Mouse (Mus musculus) CH12.LX (cell line): Measurements from ENCODE around the gene Gm10024. TPM values are rescaled to one million over a fixed set of nuclear protein-coding genes. Genes with fewer than 3 reads are reported as not detected.

Experiments used
- DNase-seq: peaks from one replicate; pipeline ENCODE4 v3.0.0-alpha.2; 2013; ENCODE audit errors: extremely low read depth
- H3K27ac ChIP-seq: 2 replicates; pipeline ENCODE4 v1.5.1; 2012; ENCODE audit warnings: low read depth, mild to moderate bottlenecking, control low read depth, moderate library complexity; ENCODE audit not compliant: insufficient read depth
- H3K27me3 ChIP-seq: replicated peaks from 2 replicates; pipeline ENCODE3; 2012; ENCODE audit warnings: inconsistent platforms
- H3K36me3 ChIP-seq, 2 experiments: replicated peaks in 1 of 2; 2 replicates each; pipeline versions ENCODE3 to v1.6.1; 2012; ENCODE audit warnings: inconsistent platforms in 1 of 2, low read length in 1 of 2, mild to moderate bottlenecking in 1 of 2, mixed read lengths in 1 of 2, moderate library complexity in 1 of 2; ENCODE audit not compliant: control insufficient read depth in 1 of 2, insufficient read depth in 1 of 2
- H3K4me1 ChIP-seq, 2 experiments: 2 replicates each; pipeline ENCODE4 v1.6.1; 2012; ENCODE audit warnings: inconsistent platforms in 1 of 2, moderate library complexity in 1 of 2; ENCODE audit not compliant: insufficient read depth in 2 of 2, control insufficient read depth in 1 of 2
- H3K4me2 ChIP-seq: 2 replicates; pipeline ENCODE4 v1.6.1; 2012; ENCODE audit warnings: low read depth, mild to moderate bottlenecking, control low read depth; ENCODE audit not compliant: poor library complexity, insufficient read depth, severe bottlenecking
- H3K4me3 ChIP-seq, 3 experiments: fragments of 150-350 bp in 1 of 3; sonication (generic) in 1 of 3; replicated peaks in 1 of 3; 2 replicates each; pipeline versions ENCODE3 to v1.5.1; 2011 to 2012; ENCODE audit warnings: low read depth in 2 of 3, low read length in 2 of 3, mild to moderate bottlenecking in 2 of 3, moderate library complexity in 2 of 3, control low read depth in 1 of 3, improper control_type of control experiment in 1 of 3, inconsistent platforms in 1 of 3, mixed read lengths in 1 of 3; ENCODE audit not compliant: poor library complexity in 1 of 3
- H3K79me2 ChIP-seq: replicated peaks from 2 replicates; pipeline ENCODE4 v1.6.1; 2012; ENCODE audit warnings: mild to moderate bottlenecking, moderate library complexity; ENCODE audit not compliant: control insufficient read depth, poor library complexity, insufficient read depth, severe bottlenecking; ENCODE audit errors: extremely low read depth
- H3K9ac ChIP-seq: 2 replicates; pipeline ENCODE4 v1.6.1; 2012; ENCODE audit warnings: low read depth, mild to moderate bottlenecking, control low read depth, moderate library complexity; ENCODE audit not compliant: insufficient read depth
- H3K9me3 ChIP-seq: replicated peaks from 2 replicates; pipeline ENCODE3; 2012; ENCODE audit warnings: low read length, inconsistent platforms, mixed read lengths
- BHLHE40 ChIP-seq: IDR thresholded peaks from 2 replicates; pipeline ENCODE4 v1.6.1; 2011; ENCODE audit warnings: mild to moderate bottlenecking, low read depth, low read length, improper control_type of control experiment
- CHD1 ChIP-seq: IDR thresholded peaks from 2 replicates; pipeline ENCODE4 v1.6.1; 2012; ENCODE audit warnings: low read depth, low read length, improper control_type of control experiment, inconsistent platforms
- CHD2 ChIP-seq: IDR thresholded peaks from 2 replicates; pipeline ENCODE4 v1.6.1; 2011; ENCODE audit warnings: low read length, improper control_type of control experiment
- CTCF ChIP-seq, 2 experiments: IDR thresholded peaks in 1 of 2; conservative IDR thresholded peaks in 1 of 2; 2 replicates each; pipeline ENCODE4 v1.5.1; 2011 to 2012; ENCODE audit warnings: low read depth in 2 of 2, low read length in 2 of 2, improper control_type of control experiment in 1 of 2, inconsistent platforms in 1 of 2, mild to moderate bottlenecking in 1 of 2, moderate library complexity in 1 of 2
- E2F4 ChIP-seq: IDR thresholded peaks from 2 replicates; pipeline ENCODE4 v1.6.1; 2011; ENCODE audit warnings: low read depth, low read length, improper control_type of control experiment; ENCODE audit not compliant: insufficient replicate concordance
- ELF1 ChIP-seq: IDR thresholded peaks from 2 replicates; pipeline ENCODE4 v1.6.1; 2014; ENCODE audit warnings: low read depth, mild to moderate bottlenecking, inconsistent platforms, low read length, improper control_type of control experiment
- EP300 ChIP-seq: IDR thresholded peaks from 2 replicates; pipeline ENCODE4 v1.6.1; 2011; ENCODE audit warnings: low read length, improper control_type of control experiment
- ETS1 ChIP-seq: conservative IDR thresholded peaks from 2 replicates; pipeline ENCODE4 v1.6.1; 2012; ENCODE audit warnings: low read depth, mild to moderate bottlenecking, inconsistent platforms, low read length, improper control_type of control experiment, moderate library complexity
- GABPA ChIP-seq: IDR thresholded peaks from 2 replicates; pipeline ENCODE4 v1.6.1; 2012; ENCODE audit warnings: low read depth, low read length, improper control_type of control experiment, inconsistent platforms; ENCODE audit not compliant: insufficient replicate concordance
- HCFC1 ChIP-seq: IDR thresholded peaks from 2 replicates; pipeline ENCODE4 v1.6.1; 2012; ENCODE audit warnings: low read depth, mild to moderate bottlenecking, inconsistent platforms, low read length, improper control_type of control experiment
- IRF4 ChIP-seq: IDR thresholded peaks from 2 replicates; pipeline ENCODE4 v1.6.1; 2014; ENCODE audit warnings: low read depth, mild to moderate bottlenecking, inconsistent platforms, low read length, improper control_type of control experiment
- JUN ChIP-seq: IDR thresholded peaks from 2 replicates; pipeline ENCODE4 v1.6.1; 2011; ENCODE audit warnings: low read depth, mild to moderate bottlenecking, low read length, improper control_type of control experiment, moderate library complexity; ENCODE audit not compliant: insufficient read depth
- JUND ChIP-seq: conservative IDR thresholded peaks from 2 replicates; pipeline ENCODE4 v1.6.1; 2011; ENCODE audit warnings: low read depth, low read length, improper control_type of control experiment
- KAT2A ChIP-seq: IDR thresholded peaks from 2 replicates; pipeline ENCODE4 v1.6.1; 2012; ENCODE audit warnings: low read length, improper control_type of control experiment, inconsistent platforms; ENCODE audit not compliant: insufficient replicate concordance
- MAFK ChIP-seq: IDR thresholded peaks from 2 replicates; pipeline ENCODE4 v1.6.1; 2011; ENCODE audit warnings: low read length, improper control_type of control experiment; ENCODE audit not compliant: insufficient replicate concordance
- MAX ChIP-seq: IDR thresholded peaks from 2 replicates; pipeline ENCODE4 v1.6.1; 2011; ENCODE audit warnings: low read length, improper control_type of control experiment
- MAZ ChIP-seq: IDR thresholded peaks from 2 replicates; pipeline ENCODE4 v1.6.1; 2012; ENCODE audit warnings: low read depth, mild to moderate bottlenecking, inconsistent platforms, low read length, improper control_type of control experiment, moderate library complexity
- MEF2A ChIP-seq: IDR thresholded peaks from 2 replicates; pipeline ENCODE4 v1.6.1; 2014; ENCODE audit warnings: low read depth, mild to moderate bottlenecking, inconsistent platforms, low read length, improper control_type of control experiment, borderline replicate concordance
- MXI1 ChIP-seq: IDR thresholded peaks from 2 replicates; pipeline ENCODE4 v1.6.1; 2011; ENCODE audit warnings: mild to moderate bottlenecking, low read depth, low read length, improper control_type of control experiment
- MYC ChIP-seq: IDR thresholded peaks from 2 replicates; pipeline ENCODE4 v1.6.1; 2011; ENCODE audit warnings: low read depth, mild to moderate bottlenecking, improper control_type of control experiment, low read length
- NELFE ChIP-seq: IDR thresholded peaks from 2 replicates; pipeline ENCODE4 v1.6.1; 2011; ENCODE audit warnings: low read depth, low read length, improper control_type of control experiment
- NRF1 ChIP-seq: IDR thresholded peaks from 2 replicates; pipeline ENCODE4 v1.6.1; 2014; ENCODE audit warnings: low read depth, mild to moderate bottlenecking, inconsistent platforms, low read length, improper control_type of control experiment, moderate library complexity
- PAX5 ChIP-seq: IDR thresholded peaks from 2 replicates; pipeline ENCODE4 v1.6.1; 2012; ENCODE audit warnings: low read length, inconsistent platforms, mixed read lengths
- POLR2A ChIP-seq: IDR thresholded peaks from 2 replicates; pipeline ENCODE4 v1.6.1; 2011; ENCODE audit warnings: low read depth, mild to moderate bottlenecking, improper control_type of control experiment, low read length
- RCOR1 ChIP-seq: conservative IDR thresholded peaks from 2 replicates; pipeline ENCODE4 v1.6.1; 2012; ENCODE audit warnings: low read depth, mild to moderate bottlenecking, inconsistent platforms, low read length, improper control_type of control experiment
- SIN3A ChIP-seq: IDR thresholded peaks from 2 replicates; pipeline ENCODE4 v1.6.1; 2012; ENCODE audit warnings: low read length, improper control_type of control experiment, inconsistent platforms
- TBP ChIP-seq: conservative IDR thresholded peaks from 2 replicates; pipeline ENCODE4 v1.6.1; 2011; ENCODE audit warnings: low read depth, low read length, improper control_type of control experiment
- TCF12 ChIP-seq: IDR thresholded peaks from 2 replicates; pipeline ENCODE4 v1.6.1; 2014; ENCODE audit warnings: low read depth, mild to moderate bottlenecking, inconsistent platforms, low read length, improper control_type of control experiment
- USF1 ChIP-seq: IDR thresholded peaks from 2 replicates; pipeline ENCODE4 v1.6.1; 2014; ENCODE audit warnings: low read depth, mild to moderate bottlenecking, inconsistent platforms, low read length, improper control_type of control experiment
- USF2 ChIP-seq: conservative IDR thresholded peaks from 2 replicates; pipeline ENCODE4 v1.6.1; 2011; ENCODE audit warnings: low read depth, low read length, improper control_type of control experiment
- ZC3H11A ChIP-seq: IDR thresholded peaks from 2 replicates; pipeline ENCODE4 v1.6.1; 2012; ENCODE audit warnings: low read depth, mild to moderate bottlenecking, inconsistent platforms, low read length, improper control_type of control experiment
- ZKSCAN1 ChIP-seq: IDR thresholded peaks from 2 replicates; pipeline ENCODE4 v1.6.1; 2012; ENCODE audit warnings: low read depth, inconsistent platforms, low read length, improper control_type of control experiment, borderline replicate concordance
- ZNF384 ChIP-seq: IDR thresholded peaks from 2 replicates; pipeline ENCODE4 v1.6.1; 2012; ENCODE audit warnings: low read depth, low read length, improper control_type of control experiment, inconsistent platforms
- dilution Hi-C: fragments of 300-500 bp; cut with MboI; formaldehyde crosslinking; loops from 2 replicates; pipeline ENCODE4 v1.14.3; 2020; ENCODE audit warnings: low sequenced_read_pairs; ENCODE audit not compliant: extremely low pct_unique_long_range_greater_than_20kb, extremely low pct_ligation_motif_present
- in situ Hi-C: fragments of 300-500 bp; cut with MboI; formaldehyde crosslinking; loops from 3 replicates; pipeline ENCODE4 v1.14.3; 2019; ENCODE audit warnings: low sequenced_read_pairs, low pct_ligation_motif_present, low pct_unique_long_range_greater_than_20kb, mixed read lengths
- polyA plus RNA-seq: library from polyadenylated mRNA; unstranded; fragments of >175 nt; gene quantifications from 2 replicates; pipeline ENCODE4 v1.2.1, GENCODE M21; 2012; ENCODE audit warnings: low read depth; ENCODE audit not compliant: insufficient read length
- total RNA-seq, 2 experiments: library from RNA; depleted of rRNA; stranded (reverse); fragments of 300-350 nt in 1 of 2; fragments of >200 nt in 1 of 2; gene quantifications; 2 replicates each; pipeline ENCODE4 v1.2.3; 2012 to 2014

Gm10024 gene
- total and polyA plus RNA-seq, 3 experiments: not detected

- dilution Hi-C loops: no loop called here
- H3K27ac ChIP-seq: no peak overlapping the region
- no peaks in the 10 kb centered on the region for H3K27me3 ChIP-seq
- H3K4me1 ChIP-seq: peaks cover 13 to 55% of the 10 kb centered on the region in 2 experiments
- no peak overlapping the region for H3K4me3 ChIP-seq
- no peak for DNase-seq
- H3K36me3 ChIP-seq: no peaks in the 10 kb centered on the region
- no peak overlapping the region for H3K4me2 ChIP-seq
- no peak overlapping the region for H3K9ac ChIP-seq
- in situ Hi-C loops: no loop called here
- no peaks in the 10 kb centered on the region for H3K79me2 ChIP-seq
- TF ChIP-seq ZKSCAN1: no peak
- TF ChIP-seq ELF1: no peak
- TF ChIP-seq TBP: no peak
- no peak for TF ChIP-seq MXI1
- no peak for TF ChIP-seq ETS1
- TF ChIP-seq, all 38 proteins: peak for 0
- H3K9me3 ChIP-seq: peaks cover 3% of the 10 kb centered on the region
Measured at GRCm38 (mm10) chr10:77667402-77667801, 43.9 kb upstream of the Gm10024 start.

- H3K4me2 ChIP-seq: 0 out of 2 replicates have a peak overlapping the region, but pooled peaks have one; percentile 12
- DNase-seq: peak; percentile 71
- peaks cover 3% of the 10 kb centered on the region for H3K9me3 ChIP-seq
- H3K79me2 ChIP-seq: no peaks in the 10 kb centered on the region
- H3K4me1 ChIP-seq: peaks cover 33 to 85% of the 10 kb centered on the region in 2 experiments
- H3K27ac ChIP-seq: no peak overlapping the region
- no peak overlapping the region for H3K4me3 ChIP-seq
- in situ Hi-C loops: no loop called here
- no peaks in the 10 kb centered on the region for H3K36me3 ChIP-seq
- H3K9ac ChIP-seq: no peak overlapping the region
- TF ChIP-seq E2F4 (no peak), JUND (no peak), MYC (no peak), JUN (no peak), MAX (no peak), MEF2A (peak; percentile 61; the same call in 1 of the 2 replicates), PAX5 (no peak), MAFK (no peak), CTCF (conservative IDR thresholded peaks at IDR 0.05 in 1 of 2, IDR thresholded peaks at IDR 0.05 in 1 of 2; ENCODE audit: low read depth in 2 of 2, low read length in 2 of 2) (no peak), NRF1 (no peak), RCOR1 (no peak), ETS1 (peak; percentile 63), GABPA (no peak), MXI1 (no peak), IRF4 (0 out of 2 replicates have a peak, but pooled peaks have one; percentile 30), KAT2A (no peak), ZNF384 (no peak), ZKSCAN1 (no peak), NELFE (no peak), USF2 (no peak), HCFC1 (no peak), MAZ (no peak), BHLHE40 (no peak), POLR2A (no peak), TCF12 (peak; percentile 96), EP300 (no peak; the same call in 1 of the 2 replicates), USF1 (no peak), SIN3A (0 out of 2 replicates have a peak, but pooled peaks have one; percentile 40), CHD2 (no peak), CHD1 (no peak), ZC3H11A (no peak)
- H3K27me3 ChIP-seq: peaks cover 5% of the 10 kb centered on the region
- dilution Hi-C loops: no loop called here
Measured at GRCm38 (mm10) chr10:77670710-77671109, 40.5 kb upstream of the Gm10024 start.
